Mouse (Mus musculus) adrenal gland, postnatal 10 days (tissue): ENCODE data around the gene Tlx2. TPM values are rescaled to one million over a fixed set of nuclear protein-coding genes. Genes with fewer than 3 reads are reported as not detected.
A peak's percentile ranks its signal among the peaks of the same experiment; 100 is the strongest.

Source experiments
- DNase-seq: peaks from one replicate; pipeline ENCODE4 v3.0.0; 2021; ENCODE audit warnings: mixed read lengths
- total RNA-seq, 2 experiments: library from RNA; stranded (reverse); gene quantifications; 2 replicates each; pipeline ENCODE4 v1.2.3; 2021

Tlx2 gene
- total RNA-seq, 2 experiments from 2014 or later = 11.9 to 14.3 TPM

GRCm38 (mm10) chr6:83092416-83093127 is 22.5 kb upstream of the Tlx2 start:
- DNase-seq = peak; percentile 62

GRCm38 (mm10) chr6:83087926-83088260 is 17.8 kb upstream of the Tlx2 start:
- no peak for DNase-seq

GRCm38 (mm10) chr6:83087205-83087925 is 17.3 kb upstream of the Tlx2 start:
- peak; percentile 69 for DNase-seq

- DNase-seq = peak; percentile 62
Observed at GRCm38 (mm10) chr6:83086121-83087035, 16.3 kb upstream of the Tlx2 start, which contains the start of gene Lbx2. TSS of gene Lbx2 (plus strand) at chr6:83086367.

GRCm38 (mm10) chr6:83084477-83084876 is 14.4 kb upstream of the Tlx2 start:
- no peak for DNase-seq

GRCm38 (mm10) chr6:83083497-83083896 is 13.4 kb upstream of the Tlx2 start:
- DNase-seq = peak; percentile 49

- no peak for DNase-seq
Observed at GRCm38 (mm10) chr6:83080210-83080609, 10.1 kb upstream of the Tlx2 start.

- peak; percentile 99 for DNase-seq
Observed at GRCm38 (mm10) chr6:83078324-83078858, 8.3 kb upstream of the Tlx2 start.

GRCm38 (mm10) chr6:83077630-83078323 is 7.7 kb upstream of the Tlx2 start, which contains the start of gene Pcgf1:
TSS of gene Pcgf1 (plus strand) at chr6:83077869.
- peak; percentile 63 for DNase-seq

- DNase-seq = no peak
Observed at GRCm38 (mm10) chr6:83074979-83075378, 4.9 kb upstream of the Tlx2 start.

- DNase-seq = peak; percentile 55
Observed at GRCm38 (mm10) chr6:83071220-83071619, 1.1 kb upstream of the Tlx2 start.

- peak; percentile 54 for DNase-seq
Observed at GRCm38 (mm10) chr6:83070311-83071219, 472 bp upstream of the Tlx2 start.

GRCm38 (mm10) chr6:83069488-83070246 is 426 bp downstream of the Tlx2 start:
- no peak for DNase-seq

GRCm38 (mm10) chr6:83068706-83069487 is 1.2 kb downstream of the Tlx2 start:
- no peak for DNase-seq

GRCm38 (mm10) chr6:83068221-83068620 is 1.9 kb downstream of the Tlx2 start:
- DNase-seq = no peak

- DNase-seq = no peak
Observed at GRCm38 (mm10) chr6:83066441-83066840, 3.7 kb downstream of the Tlx2 start.

GRCm38 (mm10) chr6:83065995-83066394 is 4.1 kb downstream of the Tlx2 start:
- DNase-seq = no peak

- no peak for DNase-seq
Observed at GRCm38 (mm10) chr6:83058725-83059124, 11.4 kb downstream of the Tlx2 start.

- peak; percentile 38 for DNase-seq
Observed at GRCm38 (mm10) chr6:83057790-83058189, 12.3 kb downstream of the Tlx2 start, which contains the start of gene Dqx1. TSS of gene Dqx1 (plus strand) at chr6:83057844.
